Mouse (Mus musculus) gastrocnemius, postnatal 36 days (tissue): ENCODE measurements at regions not wholly inside any gene's neighbourhood (a gene's known extent, or its start where the extent isn't known, plus 50 kb on each side); places are given as distances from the start of the nearest gene placed in this dataset.
A peak's percentile ranks its signal among the peaks of the same experiment; 100 is the strongest.
"Not testable (repeated sequence)": the region's sequence is repeated elsewhere in the genome, so short reads cannot be mapped to it uniquely, and the experiment has no call there.

Experiments used
- DNase-seq, 2 experiments: peaks; one replicate each; pipeline ENCODE4 v3.0.0; 2022
- intact Hi-C: fragments of 180-260 bp; cut with DNase I; formaldehyde crosslinking; loops from one replicate; pipeline ENCODE4 v1.15.1; 2025

DNA sequence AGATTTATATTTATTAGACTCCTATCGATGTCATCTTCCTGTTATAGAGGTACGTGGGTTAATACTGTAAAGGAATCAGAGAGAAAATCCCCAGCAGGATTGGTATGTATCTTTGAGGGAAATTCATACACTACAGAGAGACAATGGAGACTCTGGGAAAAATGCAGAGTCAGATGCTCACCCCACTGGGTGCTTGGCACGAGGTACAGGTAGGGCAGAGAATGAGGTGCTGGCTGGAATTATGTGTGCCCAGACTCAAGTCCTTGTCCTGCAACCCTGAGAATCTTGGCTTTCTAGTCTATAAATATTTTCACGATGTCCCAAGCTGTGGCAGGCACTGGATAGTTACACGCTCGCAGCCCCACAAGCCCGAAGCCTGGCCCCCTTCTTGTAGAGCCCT lies 57.8 kb upstream of the Cry1 start:
- DNase-seq, result no peak
- intact Hi-C loops, result no loop called here

DNA sequence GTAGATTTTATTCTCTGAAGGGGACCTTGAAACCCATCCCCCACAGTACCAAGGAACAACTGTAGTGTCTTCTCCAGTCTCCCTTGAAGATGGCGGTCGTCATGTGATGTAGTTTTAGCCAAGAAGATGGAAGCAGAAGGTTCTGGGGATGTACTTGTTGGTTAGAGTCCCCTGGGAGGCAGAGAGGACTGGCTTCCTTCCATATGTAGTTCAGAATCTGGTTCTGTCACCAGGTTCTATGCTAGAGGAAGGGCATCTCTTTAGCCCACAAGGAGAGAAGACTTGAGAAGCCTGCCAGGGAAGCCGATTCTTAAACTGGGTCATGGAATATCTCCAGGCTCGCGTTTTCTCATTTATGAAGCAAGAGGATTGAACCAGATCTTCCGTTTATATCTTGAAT lies 58.7 kb upstream of the Cry1 start:
- no peak for DNase-seq
- intact Hi-C loops, result no loop called here

DNA sequence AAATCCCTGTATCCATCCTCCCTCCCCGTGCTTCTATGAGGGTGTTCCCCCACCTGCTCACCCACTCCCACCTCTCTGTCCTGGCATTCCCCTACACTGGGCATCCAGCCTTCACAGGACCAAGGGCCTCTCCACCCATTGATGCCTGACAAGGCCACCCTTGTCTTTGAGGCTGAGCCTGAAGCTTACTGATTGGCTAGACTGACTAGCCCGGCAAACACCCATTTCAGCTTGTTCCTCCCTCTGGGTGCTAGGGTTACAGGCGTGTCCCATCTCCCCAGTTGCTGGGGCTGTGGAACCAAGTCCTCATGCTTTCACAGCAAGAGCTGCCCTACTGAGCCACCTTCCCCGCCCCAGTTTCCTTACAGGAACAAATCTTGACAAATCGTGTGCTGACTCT lies 80.9 kb upstream of the Cry1 start:
- intact Hi-C loops, result no loop called here
- DNase-seq, result no peak

DNA sequence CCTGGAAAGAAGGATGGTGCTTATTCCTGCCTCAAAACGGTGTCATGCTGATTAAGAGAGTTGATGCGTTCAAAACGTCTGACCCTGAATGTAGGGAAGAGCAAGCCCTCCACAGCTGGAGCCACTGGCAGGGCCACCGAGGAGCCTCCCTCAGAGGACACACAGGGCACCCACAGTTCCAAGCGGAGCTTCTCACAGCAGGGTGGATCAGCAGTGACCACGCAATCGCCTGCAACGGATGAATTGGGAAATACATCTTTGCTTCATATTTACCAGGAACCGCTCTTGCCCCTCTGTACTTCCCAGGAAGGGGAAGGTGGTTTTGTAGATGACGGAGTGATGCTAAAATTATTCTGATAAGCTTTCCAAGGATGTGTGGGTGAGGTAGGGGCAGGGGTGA lies 81.3 kb upstream of the Cry1 start:
- intact Hi-C loops, result no loop called here
- no peak for DNase-seq

DNA sequence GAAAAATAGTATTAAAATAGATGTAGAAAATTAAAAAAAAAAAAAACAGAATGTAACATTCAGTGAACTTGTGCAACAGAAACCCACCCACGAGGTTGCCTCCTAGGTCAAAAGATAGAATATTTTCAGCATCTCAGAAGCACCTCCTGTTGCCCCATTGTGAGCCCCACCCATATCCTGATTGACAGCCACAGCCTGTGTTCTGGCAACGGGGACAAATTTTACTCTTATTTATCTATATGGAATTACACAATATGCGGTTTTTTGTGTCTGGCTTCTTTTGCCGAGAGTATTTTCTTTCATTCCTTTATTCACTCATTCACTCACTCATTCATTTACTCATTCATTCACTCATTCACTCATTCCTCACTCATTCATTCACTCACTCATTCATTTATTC lies 81.9 kb upstream of the Cry1 start:
- no peak for DNase-seq
- intact Hi-C loops, result no loop called here

DNA sequence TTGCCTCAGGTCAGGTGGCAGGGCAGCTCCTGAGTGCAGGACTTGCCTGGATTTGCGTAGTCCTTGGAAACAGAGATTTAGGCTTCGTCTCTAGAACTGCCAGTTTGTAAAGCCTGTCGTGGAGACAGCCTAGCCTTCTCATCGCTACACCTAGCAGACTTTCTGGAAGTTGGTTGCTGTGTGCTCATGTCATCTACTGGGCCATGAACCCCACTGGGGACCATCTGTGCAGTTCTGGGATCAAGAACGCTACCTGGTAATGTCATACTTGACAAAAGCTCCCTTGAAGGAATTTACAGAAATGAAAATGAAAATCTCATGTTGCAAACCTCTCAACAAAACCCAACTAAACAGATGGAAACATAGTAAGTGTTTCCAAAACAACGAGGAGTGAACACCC lies 85.3 kb upstream of the Cry1 start:
- intact Hi-C loops, result no loop called here
- no peak for DNase-seq

DNA sequence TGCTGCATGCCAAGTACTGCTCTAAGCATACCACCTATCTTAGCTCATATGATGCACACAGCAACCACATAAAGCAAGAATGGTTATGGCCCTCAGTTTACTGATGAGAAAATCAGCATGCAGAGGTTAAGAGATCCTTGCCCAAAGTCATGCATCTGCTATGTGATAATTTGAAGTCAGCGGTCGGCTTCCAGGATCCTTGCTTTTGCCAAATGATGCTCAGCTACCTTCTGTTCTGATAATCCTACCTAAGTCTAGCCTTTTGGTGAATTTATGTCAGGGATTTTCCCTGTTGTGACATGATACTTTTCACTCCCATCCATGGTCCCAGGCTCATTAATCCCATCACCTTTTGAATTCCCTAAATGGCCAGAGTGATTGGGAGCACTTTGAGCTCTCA lies 91.9 kb upstream of the Cry1 start:
- intact Hi-C loops, result no loop called here
- DNase-seq, result no peak

DNA sequence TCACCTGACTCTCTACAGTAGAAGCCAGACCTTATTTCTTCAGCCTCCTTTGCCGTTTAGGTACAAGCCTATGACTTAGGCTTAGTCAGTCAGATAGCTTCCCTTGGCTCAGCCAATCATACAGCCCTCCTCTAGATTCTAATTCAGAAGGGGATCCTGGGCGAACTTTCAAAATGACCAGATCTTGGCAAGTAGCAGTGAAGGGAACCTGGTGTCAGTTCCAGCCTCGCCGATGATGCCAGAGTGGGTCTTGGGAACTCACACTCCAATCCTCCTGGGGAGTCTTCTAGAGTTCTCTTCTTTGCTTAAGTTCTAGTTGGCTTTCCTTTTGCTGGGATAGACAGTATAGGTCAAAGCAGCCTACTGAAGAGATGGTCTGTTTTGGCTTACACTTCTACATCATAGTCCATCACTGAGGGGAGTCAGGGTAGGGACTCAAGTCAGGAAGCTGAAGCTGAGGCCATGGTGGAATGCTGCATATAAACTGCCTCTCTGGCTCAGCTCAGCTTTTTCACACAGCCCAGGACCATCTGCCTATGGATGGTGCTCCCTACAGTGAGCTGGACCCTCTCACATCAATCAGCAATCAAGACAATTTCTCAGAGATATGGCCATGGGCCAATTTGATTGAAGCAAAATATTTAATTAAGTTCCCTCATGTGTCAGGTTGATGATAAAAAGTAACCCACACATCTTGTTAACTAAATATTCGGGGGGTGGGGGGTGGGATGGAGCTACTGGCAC lies 94.7 kb upstream of the Btbd11 start:
- intact Hi-C loops, result no loop called here
- DNase-seq, result no peak

DNA sequence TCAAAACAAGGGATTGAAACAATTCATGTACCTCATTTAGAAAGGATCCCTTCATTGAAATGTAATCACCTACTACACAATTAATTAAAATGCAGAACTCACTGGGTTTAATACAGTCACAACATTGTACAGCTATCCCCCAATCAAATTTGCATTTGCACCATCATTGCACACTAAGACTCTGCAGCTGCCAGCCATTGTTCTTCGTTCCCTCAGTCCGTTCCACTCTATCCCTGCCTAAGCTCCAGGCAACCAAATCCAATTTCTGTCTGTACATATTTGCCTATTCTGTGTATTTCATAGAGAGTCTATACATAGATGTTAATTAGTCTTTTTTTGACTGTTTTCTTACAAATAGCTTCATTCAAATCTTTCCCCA lies 94.1 kb upstream of the Btbd11 start:
- intact Hi-C loops, result no loop called here
- no peak for DNase-seq

DNA sequence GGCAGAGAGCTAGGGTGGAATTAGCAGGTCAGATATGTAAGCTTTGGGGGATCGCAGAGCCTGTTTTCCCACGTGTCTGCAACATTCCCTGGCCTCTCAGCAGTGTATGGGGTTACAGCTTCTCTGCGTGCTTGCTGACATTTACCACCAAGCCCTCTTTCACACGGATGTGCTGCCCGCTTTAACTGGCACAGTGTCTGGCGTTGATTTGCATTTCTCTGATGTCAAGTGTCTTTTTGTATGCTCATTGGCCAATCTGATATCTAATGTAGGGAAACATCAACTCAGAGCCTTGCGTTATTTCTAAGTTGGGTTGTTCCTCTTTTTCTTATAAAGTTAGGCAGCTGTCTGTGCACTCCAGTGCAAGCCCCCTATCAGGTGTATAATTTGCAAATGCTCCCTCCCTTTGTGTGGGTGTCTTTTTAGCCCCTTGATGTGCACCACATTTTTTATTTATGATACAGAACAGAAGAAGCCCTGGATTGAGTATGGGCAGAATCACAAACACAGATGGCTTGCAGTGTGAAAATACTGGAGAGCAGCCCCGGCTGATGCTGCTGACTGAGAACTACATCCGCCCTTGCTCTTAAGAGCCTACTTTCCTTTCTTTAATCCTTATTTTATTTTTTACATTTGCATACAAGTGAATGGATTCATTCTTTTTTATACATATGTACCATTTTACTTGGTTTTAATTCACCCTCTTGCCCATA lies 93.4 kb upstream of the Btbd11 start:
- DNase-seq, result no peak
- intact Hi-C loops, result no loop called here

DNA sequence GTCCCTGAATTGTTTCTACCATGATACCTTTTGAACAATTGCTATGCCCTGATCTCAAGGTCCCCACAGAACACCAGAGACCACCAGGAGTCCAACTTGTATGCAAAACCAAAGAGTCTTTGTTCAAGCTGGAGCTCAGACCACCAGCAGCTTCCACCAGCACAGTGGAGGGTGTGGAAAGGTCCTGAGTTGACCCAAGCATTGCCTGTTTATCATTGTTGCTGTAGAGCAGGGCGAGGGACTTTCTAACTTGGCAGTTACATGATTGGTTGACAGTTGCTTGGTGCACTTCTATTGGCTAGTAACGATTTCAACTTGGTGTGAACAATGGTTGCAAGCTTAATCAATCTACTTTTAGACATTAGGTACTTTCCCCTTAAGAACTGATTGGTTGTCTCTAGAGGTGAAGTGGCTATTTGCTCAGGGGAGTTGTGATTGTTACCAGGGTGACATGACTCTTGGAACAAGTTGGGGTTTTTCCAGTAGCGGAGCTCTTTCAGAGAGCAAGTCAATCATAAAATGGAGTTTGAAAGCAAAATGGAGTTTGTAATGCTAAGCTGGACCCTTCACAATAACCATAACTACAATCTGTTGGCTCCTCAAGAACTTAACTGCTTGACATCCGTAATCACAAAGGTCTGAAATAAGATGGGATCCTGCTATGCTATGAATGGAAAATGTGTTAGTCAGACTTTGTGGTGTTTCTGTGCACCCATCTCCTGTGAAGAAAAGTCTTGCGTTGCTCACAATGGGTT lies 91.3 kb upstream of the Btbd11 start:
- DNase-seq, result no peak

DNA sequence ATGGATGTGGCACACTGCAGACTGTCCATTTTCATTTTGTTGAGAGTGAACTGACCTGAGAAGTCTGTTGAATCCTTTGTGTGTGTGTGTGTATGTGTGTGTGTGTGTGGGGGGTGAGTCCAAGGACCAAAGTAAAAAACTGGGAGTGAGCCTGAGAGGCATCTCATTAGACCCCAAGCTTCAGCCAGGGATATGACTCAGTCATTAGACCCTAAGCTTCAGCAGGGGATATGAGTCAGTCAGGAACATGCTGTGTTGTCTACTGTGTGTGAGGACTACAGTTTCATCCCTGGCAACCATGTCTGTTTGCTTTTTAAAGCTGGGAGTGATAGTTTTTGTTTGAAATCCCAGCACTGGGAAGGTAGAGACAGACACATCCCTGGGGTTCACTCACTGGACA lies 74.8 kb upstream of the Btbd11 start:
- no peak for DNase-seq
- intact Hi-C loops, result no loop called here

More for the DNA sequence above, 91.3 kb upstream of the Btbd11 start:
- intact Hi-C loops, result no loop called here

DNA sequence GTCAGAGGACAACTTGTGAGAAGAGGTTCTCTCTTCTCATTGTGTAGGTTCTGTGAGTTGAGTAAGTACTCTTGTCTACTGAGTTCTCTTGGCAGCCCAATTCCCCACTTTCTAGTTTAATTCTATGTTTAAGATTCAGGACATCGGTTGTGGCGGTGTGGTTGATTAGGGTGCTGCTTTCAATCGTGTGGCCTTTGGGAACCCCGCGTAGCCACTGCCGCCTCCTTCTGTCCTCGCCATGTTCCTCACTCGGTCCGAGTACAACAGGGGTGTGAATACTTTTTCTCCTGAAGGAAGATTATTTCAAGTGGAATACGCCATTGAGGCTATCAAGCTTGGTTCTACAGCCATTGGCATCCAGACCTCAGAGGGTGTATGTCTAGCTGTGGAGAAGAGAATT lies 73.3 kb upstream of the Btbd11 start:
- intact Hi-C loops, DNase-seq: not testable (repeated sequence)

DNA sequence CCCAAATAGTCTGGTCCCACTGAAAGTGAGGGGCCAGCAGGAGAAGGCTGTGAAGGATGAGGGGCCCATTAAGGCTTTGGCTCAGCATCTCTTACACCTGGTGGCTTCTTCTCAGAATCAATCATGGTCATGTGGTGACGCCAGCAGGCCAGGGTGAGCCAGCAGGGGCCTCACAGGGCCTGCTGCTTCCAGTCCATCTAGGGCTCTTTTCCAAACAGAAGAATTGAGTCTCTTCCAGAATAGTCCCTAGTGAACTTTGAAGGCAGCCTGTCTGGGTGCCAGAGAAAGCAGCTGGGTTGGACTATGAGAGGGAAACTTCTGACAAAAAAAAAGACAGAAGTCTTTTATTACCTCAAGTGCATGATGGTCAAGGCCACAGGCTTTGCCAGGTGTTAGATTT lies 65.6 kb upstream of the Btbd11 start:
- DNase-seq, result peak; percentile 15 to 19
- intact Hi-C loops, result no loop called here

DNA sequence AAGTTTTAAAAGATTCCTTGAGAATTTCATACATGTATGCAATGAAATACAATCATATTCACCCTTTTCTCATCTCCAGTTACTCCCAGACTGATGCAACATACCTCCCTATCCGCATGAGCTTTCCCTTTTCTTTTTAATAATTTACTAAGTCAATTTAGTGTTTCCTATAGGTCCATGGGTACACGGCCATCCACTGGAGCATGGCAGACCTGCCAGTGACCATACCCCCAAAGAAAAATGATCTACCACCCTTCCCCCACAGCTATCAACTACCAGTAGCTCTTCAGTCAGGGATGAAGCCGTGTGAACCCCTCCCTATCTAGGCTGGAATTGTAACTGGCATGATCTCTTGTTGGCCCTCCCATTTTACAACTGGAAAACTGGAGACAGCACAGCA lies 64.3 kb upstream of the Btbd11 start:
- no peak for DNase-seq
- intact Hi-C loops, result no loop called here

DNA sequence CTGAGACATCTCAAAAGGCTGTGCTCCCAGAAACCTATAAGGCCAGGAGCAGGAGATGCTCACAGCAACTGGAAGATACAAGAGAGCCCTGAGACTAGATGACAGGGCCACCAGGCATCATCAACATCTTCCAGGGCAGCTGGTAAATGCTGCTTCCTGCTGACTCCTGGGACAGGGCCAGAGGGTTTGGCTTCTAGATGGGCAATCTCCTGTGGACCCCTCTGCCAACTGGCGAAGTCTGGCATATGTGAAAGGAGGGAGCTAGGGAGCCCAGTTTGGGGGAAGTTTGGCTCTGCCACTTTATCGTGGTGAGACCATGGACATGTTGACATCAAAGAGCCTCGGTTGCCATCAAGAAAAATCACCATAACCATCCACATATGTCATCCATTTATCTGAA lies 57.2 kb upstream of the Btbd11 start:
- no peak for DNase-seq
- intact Hi-C loops, result no loop called here

DNA sequence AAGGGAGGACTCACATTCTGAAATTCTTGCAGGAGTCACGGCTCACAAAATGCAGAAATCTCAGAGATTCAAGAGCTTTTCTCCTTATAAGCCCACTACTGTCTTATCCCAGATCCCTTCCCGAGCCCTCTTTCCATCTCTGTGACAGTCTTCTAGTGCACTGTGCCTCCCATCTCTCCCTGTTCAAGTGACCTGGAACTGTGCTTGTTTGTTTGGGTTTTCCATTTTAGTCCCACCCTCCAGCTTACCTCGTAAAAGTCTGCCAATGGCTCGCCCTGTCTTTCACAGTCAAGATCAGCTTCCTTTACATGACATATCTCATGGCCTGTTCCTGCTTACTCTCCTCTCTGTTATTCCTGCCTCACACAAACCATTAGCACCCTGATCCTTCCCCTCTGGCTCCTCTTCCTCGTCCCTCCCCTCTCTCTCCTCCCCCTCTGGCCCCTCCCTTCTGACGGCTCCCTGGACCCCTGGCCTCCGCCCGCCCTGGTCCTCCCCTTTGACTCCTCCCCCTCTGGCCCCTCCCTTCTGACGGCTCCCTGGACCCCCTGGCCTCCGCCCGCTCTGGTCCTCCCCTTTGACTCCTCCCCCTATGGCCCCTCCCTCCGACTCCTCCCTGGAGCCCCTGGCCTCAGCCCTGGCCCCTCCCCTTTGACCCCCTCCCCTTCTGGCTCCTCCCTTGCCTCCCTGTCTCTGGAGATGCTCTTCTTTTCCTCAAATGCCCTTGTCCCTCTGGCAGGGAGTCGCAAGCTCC lies 55.5 kb upstream of the Btbd11 start:
- peak; percentile 16 to 41 for DNase-seq
- intact Hi-C loops, result no loop called here
